Mouse (Mus musculus) monocyte, adult 2 months (primary cell): Measurements from ENCODE around the gene Dcx.

Experiments used
- DNase-seq, 2 experiments: peaks; one replicate each; pipeline ENCODE4 v3.0.0; 2022; ENCODE audit warnings: low spot score in 2 of 2, low read depth in 1 of 2

Dcx gene

GRCm38 (mm10) chrX:143932958-143933357 lies at the start of gene Dcx:
Gene Dcx (minus strand): TSS chrX:143933311.
- DNase-seq, result no peak

DNA sequence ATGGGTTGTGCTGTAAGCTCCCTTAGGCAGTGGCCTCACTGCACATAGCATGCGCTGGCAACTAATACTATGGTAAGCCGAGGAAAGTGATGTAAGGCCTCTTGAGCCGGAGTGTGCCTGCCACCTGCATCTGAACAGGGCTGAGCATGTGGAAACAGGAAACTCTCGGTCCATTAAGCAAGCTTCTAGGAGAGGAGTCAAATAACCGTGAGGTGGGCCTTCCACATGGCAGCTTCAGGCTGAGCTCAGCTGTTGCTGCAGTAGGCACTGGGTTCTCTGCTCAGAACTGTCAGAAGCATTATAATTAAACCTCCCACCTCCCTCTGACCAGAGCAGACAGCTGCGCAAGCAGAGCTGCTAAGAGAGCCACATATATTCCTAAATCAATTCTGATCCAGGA lies 33.1 kb upstream of the Dcx start:
- DNase-seq, result no peak

DNA sequence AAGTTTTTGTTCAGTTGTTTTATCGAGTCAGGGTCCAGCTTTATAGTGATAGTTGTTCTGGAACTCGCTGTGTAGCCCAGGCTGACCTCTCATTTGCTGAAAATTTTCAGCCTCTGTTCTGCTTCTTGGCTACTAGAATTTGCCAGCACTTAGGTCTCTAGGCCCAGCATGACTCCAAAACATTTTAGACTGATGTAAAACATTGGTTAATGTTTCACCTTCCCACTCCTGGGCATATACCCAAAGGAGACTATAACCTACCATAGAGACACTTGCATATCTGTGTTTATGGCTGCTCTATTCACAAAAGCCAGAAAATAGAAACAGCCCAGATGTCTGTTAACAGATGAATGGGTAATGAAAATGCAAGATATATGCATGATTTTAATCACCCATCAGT lies 560 bp upstream of the Dcx start:
- no peak for DNase-seq

DNA sequence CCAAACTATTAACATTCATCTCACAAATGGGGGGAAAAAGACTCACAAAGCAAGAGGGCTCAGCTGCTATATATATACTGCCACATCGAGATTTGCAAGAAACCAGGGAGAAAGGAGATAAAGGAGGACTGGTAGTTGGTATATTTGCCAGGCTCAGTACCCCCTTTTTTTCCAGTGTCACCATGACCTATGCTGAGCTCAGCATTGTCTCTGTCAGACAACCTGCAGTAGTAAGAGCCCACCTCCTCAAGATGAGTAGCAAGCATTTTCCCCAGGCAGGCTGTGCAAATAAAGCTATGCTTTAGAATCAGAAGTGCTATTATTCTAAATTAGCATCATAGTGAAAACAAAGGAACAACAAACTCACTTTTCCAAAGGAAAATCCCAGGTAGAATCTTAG lies 581 bp downstream of the Dcx start:
- no peak for DNase-seq

GRCm38 (mm10) chrX:143931400-143932185 lies 1.5 kb downstream of the Dcx start:
- no peak for DNase-seq

DNA sequence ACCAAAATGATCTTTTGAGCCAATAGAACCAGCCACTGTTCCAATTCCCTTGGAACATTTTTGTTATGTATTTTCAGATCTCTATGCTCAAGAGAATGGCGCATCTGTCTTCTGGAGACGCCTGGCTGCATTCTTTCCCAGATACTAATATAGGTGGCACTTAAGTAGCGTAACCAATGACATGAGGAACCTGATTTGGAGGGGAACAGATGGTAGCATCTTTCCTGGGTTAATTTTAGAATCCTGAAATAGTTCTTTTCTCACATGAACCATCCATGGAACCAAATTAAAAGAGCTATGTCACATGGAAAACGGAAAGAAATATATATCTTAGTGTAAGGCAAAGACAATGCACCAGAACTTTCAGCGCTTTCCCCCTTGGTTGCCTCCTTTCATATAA lies 11.0 kb downstream of the Dcx start:
- DNase-seq, result no peak

DNA sequence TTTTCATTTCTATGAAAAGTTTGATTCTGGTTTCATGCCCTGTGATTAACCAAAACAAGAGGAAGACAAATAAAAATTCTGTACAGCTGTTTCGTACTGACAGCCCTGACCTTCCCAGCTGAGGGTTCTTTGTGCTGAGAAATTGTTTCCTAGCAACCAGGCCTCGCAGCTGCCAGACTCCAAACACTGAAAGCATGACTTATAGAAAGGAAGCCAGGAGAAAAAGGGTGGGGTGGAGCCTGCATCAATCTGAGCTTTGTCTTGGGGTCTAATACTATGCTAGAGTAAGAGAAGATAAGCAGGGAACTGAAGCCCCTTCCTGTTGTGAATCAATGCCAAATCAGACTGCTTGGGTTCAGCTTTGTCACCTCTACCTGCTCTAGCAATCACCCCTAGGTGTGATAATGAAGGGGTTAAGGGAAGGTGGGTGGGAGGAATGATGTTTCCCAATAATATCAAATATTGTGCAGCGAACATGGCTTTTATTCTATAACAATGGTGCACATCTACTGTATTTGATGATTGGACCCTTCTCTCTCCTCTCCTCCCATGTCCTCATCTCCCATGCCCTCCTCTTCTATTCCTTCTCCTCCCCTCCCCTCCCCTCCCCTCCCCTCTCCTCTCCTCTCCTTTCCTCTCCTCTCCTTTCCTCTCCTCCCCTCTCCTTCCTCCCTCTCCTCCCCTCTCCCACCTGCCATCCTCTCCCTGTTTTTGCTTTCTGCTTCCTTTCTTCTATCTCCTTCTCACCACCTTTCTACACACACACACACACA lies 26.2 kb downstream of the Dcx start:
- DNase-seq, result no peak

GRCm38 (mm10) chrX:143904689-143905088 lies 28.4 kb downstream of the Dcx start:
- DNase-seq, result no peak

GRCm38 (mm10) chrX:143902300-143902699 lies 30.8 kb downstream of the Dcx start:
- DNase-seq, result no peak

- DNase-seq, result no peak
Measured at GRCm38 (mm10) chrX:143897363-143898285, 35.5 kb downstream of the Dcx start.

DNA sequence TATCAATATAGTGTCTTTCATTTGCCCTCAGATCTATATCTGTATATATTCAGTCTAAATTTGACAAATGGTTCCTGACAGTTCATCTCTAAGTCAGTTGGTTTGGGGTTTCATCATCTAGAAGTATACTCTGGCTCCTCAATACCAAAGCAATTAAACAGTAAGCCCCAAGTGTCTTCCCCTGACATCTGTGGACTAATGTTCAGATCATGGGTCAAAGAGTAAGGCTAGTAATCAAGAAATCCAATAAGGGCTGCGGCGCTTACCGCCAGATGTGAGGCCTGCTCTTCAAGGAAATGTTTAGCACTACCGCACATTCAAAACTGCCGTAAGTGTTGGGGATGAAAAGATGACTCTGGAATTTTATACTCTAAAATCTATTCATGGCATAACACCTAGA lies 36.2 kb downstream of the Dcx start:
- no peak for DNase-seq

- no peak for DNase-seq
Measured at GRCm38 (mm10) chrX:143893180-143893579, 39.9 kb downstream of the Dcx start.

GRCm38 (mm10) chrX:143885765-143886164 lies 47.3 kb downstream of the Dcx start:
- no peak for DNase-seq

GRCm38 (mm10) chrX:143884953-143885352 lies 48.2 kb downstream of the Dcx start:
- DNase-seq, result no peak

DNA sequence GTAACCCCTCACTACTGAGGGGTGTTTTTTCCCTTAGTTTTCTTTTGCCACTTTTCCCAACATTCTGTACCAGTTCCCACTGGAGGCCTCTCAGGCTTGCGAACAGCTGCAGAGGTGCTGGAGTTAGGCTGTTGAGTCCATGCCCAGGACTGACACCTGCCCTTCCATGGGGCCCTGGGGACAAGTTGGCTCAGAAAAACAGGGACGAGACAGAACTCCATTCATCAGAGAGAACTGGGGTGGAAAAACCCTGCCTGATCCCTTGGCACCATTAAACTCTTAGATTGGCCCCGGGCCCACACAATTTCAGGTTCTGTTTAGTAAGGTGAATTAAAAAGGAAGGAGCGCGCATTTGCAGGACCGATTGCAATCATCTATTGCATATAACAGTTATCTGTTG lies 48.8 kb downstream of the Dcx start:
- DNase-seq, result no peak

DNA sequence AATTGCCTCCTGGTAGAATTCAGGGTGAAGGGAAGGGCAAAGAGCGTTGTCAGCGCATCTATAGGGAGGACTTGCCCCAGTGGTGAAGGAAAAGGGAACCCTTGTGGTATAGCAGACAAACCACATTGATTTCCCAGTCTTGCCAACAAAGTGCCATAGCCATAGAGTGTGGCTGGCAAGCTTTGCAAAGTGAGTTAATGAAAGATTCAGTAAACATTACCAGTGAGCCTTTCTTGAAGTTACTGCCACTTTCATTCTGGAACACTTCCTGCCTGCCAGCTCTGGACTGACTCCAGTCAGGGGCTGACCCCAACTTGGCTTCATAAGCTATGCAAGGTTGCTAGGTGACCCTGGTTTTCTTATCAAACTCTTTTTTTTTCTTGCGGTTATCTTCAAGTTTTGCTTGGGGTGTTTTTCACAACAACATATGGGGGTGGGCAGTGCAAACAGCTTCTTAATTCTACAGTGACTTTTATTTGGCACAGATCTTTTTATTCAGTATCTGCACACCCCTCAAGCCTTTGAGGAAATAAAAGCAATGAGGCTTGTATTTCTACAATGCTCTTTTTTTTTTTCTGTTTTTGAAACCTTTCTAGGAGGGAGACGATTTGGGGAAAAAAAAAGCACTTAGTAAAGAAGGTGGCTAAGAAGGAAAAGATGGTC lies 51.2 kb downstream of the Dcx start:
- DNase-seq, result no peak

DNA sequence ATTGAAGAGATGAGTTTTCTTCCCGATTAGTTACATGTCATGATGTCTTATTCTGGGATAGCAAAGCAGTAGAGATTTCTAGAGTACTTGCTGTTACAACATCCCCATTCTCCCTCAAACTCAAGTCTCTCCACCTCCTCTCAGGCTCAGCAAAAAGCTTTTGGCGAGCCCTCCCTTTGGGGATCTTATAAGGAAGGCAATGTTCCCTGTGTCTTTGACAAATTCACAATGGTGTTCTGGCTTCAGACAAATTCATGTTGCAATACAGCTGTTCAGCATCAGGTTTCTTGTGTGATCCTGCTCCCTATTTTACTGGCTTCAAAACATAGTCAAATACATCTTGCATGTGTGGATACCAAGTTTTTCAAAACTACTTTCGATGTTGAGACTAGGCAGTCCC lies 53.5 kb downstream of the Dcx start:
- DNase-seq, result no peak

DNA sequence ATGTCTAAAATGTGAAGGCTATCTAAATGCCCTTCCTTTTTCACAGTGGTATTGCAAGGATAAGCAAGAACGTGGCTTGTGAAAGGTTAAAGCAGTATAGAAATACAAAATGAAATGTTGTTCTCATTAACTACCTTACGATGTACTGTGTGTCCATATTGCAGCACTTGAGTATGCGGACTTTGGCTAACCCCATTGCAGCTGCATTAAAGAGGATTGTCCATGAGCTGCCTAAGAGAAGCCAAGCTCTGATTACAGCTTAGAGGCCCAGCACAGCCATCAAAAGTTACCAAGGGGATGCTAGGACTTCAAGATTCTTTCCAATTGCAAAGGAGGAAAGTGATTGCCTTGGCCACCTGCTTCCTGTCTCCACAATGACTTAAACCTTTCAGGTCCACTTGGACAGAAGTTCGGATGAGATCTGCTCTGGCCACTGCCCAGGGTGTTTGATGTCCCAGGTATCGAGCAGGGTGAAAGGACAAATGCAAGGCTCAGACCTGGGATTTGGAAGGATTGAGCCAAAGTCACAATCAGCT lies 65.9 kb downstream of the Dcx start:
- no peak for DNase-seq

- DNase-seq, result no peak
Measured at GRCm38 (mm10) chrX:143851351-143851750, 81.8 kb downstream of the Dcx start.

DNA sequence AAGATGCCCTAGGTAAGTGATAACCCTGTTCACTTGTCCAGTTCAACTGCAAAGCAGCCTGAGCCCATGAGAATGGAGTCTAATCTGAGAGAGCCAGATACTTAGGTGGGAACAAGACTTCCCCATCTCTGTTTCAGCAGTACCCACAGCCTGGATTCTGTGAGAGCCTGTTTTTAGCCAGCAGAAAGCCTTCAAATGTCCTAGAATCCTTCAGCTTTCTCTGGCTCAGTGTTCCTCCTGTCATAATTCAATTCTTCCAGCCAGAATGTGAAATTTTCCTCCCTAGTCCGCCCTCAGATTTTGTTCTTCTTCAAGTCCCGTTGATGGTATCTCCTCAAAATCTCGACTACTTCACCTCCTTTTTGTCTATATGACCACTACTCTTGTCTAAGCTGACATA lies 83.1 kb downstream of the Dcx start:
- no peak for DNase-seq

DNA sequence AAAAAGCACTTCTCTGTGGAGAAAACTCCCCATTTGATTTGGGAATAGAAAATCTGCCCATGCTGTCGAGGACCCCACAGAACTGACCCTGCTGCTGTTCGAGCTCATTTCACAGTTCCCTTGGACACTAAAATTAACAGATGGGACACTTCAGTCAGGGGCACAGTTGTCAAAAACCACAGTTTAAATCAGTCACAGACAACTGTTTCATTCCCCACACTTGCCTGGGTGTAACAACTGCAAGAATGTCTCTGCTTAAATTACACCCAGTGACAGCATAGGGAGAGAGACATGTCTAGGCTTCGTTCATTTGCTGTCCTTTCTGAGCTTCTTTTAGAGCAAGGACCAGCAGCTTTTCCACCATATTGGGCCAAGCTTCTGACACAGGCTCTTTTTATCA lies 86.5 kb downstream of the Dcx start:
- no peak for DNase-seq
